Mouse (Mus musculus): ENCODE measurements around the gene U2surp.
"Not testable (repeated sequence)": the region's sequence is repeated elsewhere in the genome, so short reads cannot be mapped to it uniquely, and the experiment has no call there.

U2surp gene

GRCm38 (mm10) chr9:95469011-95469576 is 42.7 kb downstream of the U2surp start:
- in situ Hi-C loops (cut with MseI, MboI): not testable (repeated sequence)

- in situ Hi-C loops (cut with MseI, MboI): no loop called here
Measured at GRCm38 (mm10) chr9:95464028-95464427, 47.8 kb downstream of the U2surp start.

GRCm38 (mm10) chr9:95451931-95452330 is 59.9 kb downstream of the U2surp start:
- in situ Hi-C loops (cut with MseI, MboI): no loop called here

GRCm38 (mm10) chr9:95450586-95450985 is 61.2 kb downstream of the U2surp start:
- in situ Hi-C loops (cut with MseI, MboI): no loop called here

GRCm38 (mm10) chr9:95442321-95442731 is 69.5 kb downstream of the U2surp start:
- in situ Hi-C loops (cut with MseI, MboI): no loop called here

DNA sequence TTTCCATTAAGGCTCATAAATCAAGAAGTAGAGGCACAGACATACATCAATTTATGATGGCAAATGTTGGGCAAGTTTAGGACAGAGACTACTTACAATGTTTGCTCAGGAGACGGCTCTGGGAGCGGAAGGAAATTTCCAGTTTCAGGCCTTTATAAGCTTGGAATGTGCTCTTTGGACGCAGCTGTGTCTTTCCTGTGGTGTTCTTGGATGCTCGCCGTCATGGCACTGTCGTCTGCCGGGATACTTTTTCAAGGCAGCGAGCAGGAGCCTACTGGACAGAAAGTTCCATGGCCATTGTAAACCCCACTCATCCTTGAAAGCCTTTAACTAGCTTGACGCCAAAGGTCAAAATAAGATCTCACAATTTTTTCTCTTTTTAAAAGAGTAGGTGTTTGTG is 73.9 kb downstream of the U2surp start:
- in situ Hi-C loops (cut with MseI, MboI): no loop called here

GRCm38 (mm10) chr9:95436294-95436613 is 75.5 kb downstream of the U2surp start:
- in situ Hi-C loops (cut with MseI, MboI): no loop called here

DNA sequence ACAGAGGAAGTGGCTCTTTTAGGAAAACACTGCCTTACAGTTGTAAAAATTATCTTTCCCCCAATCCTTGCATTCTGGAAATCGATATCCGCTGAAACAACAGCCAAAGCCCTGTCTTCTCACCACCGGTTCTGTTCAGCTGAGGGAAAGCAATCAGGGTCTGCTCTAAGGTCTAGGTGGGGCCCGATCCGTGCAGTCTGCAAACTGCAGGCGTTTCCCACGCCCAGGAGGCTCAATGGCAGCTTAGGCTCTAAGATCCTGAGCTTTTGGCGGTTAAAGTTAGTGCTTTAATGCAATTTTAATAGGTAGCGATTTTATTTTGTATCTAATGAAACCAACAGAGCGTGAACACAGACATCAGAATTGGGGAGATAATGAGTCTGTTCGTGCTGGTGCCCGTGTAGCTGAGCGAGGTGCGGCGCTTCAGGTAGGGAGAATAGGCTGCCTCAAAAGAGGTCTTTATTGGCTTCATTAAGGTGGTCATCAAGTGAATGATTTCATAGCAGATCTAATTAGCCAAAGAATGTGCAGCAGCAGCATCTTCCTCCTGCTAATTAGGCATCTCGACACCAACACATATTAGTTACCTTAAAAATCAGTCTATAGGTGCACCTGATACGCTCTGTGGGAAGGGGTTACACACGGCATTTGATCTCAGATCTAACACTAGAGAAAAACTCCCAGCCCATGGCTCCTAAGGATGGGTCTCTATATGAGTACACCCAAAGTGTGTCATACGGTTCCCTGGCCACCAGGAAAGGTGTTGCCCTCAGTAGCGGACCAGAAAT is 76.1 kb downstream of the U2surp start:
- in situ Hi-C loops (cut with MseI, MboI): no loop called here

GRCm38 (mm10) chr9:95428277-95428676 is 83.5 kb downstream of the U2surp start:
- in situ Hi-C loops (cut with MseI, MboI): no loop called here

- in situ Hi-C loops (cut with MseI, MboI): loop anchor here (25.0 kb wide), 1 partner anchor 677 kb away; no protein-coding TSS in a partner anchor
Measured at GRCm38 (mm10) chr9:95413911-95414310, 97.9 kb downstream of the U2surp start.

- in situ Hi-C loops (cut with MseI, MboI): loop anchor here (25.0 kb wide), 1 partner anchor 675 kb away; no protein-coding TSS in a partner anchor
Measured at GRCm38 (mm10) chr9:95412047-95412446, 99.7 kb downstream of the U2surp start.

DNA sequence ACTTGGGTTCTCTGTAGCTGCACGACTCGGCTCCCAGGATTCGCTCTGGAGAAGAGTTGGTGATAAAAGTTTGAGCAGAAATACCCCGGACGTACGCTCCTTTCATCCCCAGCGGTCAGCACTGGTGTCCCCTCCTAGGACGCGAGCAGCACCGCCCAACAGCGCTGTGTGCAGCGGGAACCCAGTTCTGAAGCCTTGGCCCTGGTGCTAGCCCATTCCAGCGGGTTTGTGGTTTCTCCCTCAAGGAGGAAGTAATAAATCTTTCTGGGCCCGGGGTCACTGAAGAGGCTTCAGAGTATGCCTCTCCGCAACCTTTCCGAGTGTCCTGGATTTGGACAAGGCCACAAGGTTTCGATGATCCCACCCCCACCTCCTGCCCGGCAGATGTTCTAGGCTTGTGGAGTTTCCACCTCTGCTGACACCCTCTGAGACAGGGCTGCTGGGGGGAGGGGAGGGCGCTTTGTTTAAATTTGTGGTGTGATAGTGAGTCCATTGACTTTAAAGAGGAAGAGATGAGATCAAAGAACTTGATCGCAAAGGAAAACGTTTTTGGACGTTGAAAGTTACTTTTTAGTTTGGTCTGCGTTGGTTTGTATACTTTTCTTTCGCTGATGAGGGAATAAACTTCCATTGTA is 104.1 kb downstream of the U2surp start:
- in situ Hi-C loops (cut with MseI, MboI): loop anchor here (25.0 kb wide), 1 partner anchor 670 kb away; no protein-coding TSS in a partner anchor
